Mouse (Mus musculus): ENCODE results near the gene Aldh1l1. TPM values are rescaled to one million over a fixed set of nuclear protein-coding genes. Genes with fewer than 3 reads are reported as not detected.

The Aldh1l1 gene
- polyA plus RNA-seq, 1 experiment from 2014 or later: 21.6 TPM

DNA sequence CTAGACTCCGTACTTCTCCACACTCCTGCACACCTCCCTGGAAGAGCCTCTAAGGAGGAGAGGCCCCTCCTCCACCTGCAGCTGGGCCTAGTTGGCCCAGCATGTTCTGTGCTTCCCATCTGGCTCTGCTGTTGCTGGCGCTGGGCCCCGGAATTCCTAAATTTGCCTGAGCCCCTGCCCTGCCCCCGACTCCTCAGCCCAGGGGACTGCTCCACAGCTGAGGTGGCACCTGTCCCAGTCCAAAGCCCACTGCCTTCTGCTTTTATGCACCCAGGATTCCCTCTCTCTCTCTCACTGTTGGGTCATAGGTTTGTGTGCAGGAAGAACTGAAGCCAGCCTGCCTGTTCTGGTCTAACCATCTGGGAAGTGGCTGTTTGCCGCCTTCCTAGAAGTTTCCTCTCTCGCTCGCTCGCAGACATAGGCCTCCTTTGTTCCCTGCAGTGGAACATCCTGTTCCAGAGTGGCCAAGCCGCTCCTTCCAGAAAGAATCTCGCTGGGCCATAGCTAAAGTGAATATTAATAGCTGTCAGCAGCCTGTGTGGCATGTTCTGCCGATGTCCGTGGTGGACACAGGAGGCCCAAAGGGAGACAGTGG, 15.2 kb upstream of the Aldh1l1 start:
- DNase-seq (ENCODE audit: low spot score): no peak

DNA sequence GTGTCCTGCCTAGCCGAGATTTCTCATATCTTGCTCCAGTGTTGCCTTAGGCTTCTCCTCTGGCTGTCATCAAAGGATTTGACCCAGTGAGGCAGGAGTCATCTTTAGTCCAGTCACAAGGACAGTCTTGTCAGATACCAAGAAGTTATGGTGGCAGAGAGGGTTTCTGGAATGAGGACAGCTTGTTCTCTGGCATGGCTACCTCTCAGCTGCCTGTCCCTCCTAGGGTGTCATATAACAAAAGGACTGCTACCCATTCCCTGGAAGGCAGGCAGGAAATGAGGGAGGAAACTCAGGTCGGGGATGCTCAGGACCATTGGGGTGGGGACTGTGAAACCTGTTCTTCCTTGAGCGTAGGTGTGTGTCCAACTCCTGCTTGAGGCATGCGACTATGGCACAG, 14.1 kb upstream of the Aldh1l1 start:
- no peak for DNase-seq (ENCODE audit: low spot score)

DNA sequence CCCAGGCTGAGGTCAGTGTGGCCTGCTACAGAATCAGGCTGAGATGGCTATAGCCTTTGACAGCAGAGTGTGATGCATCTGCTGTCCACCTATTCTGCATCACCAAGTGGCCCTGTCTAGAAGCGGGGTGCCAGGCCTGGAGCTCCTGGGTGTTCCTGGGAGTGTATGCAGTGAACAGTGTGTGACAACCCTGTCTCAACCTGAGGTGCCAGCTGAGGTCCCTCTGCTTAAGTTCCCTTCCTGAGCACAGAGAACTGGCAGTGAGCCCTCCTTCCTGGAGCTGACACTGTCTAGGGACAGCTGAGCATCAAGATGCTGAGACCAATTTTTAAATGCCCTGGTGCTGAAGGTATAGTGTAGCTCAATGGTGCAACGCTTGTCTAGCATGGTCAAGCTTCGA, 13.5 kb upstream of the Aldh1l1 start:
- no peak for DNase-seq (ENCODE audit: low spot score)

DNA sequence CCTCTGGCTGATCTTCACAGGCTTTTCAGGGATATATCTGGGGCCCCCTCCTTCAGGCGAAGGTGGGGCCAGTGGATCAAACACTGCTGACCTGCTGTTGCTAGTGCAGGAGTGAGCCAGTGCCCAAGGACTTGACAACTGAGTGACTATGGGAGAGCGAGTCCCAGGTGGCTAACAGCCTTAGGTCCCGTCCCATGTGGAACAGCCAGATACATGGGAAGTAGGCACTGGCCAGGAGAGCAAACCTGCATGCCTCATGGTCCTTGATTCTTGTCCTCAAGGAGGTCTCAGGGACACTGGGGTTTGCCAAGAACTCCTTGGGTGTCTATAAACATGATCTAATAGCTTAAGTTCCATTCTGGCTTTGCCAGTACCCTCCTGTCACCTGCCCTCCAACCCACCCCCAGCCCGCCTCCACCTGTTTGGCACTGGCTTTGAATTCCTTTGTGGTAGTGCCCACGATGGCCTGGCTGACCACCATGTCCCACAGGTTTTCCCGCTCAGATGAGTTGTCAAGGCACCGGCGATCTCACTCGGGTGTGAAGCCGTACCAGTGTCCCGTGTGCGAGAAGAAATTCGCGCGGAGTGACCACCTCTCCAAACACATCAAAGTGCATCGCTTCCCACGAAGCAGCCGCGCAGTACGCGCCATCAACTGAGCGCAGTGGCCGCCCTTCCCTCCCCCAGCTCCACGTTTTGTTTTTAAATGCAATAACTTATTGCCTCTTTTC, 12.4 kb upstream of the Aldh1l1 start:
- no peak for DNase-seq (ENCODE audit: low spot score)

DNA sequence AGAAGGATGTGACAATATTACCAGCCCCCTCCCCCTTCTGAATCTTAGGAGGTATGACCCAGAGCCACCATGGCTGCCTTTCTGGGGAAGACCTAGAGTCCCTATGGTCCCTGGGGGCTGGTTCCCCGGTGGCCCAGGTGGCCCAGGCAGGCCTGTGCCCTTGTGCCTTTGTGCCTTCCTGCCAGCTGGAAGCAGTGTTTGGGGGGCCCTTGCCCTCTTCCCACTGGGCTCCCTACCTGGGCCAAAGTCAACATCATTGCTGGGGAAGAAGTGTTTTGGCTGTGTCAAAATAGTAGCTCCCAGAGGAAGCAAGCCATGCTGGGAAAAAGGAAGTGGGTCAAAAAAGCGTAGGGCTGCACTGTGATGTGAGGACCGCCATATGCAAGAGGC, 11.9 kb upstream of the Aldh1l1 start:
- no peak for DNase-seq (ENCODE audit: low spot score)

DNA sequence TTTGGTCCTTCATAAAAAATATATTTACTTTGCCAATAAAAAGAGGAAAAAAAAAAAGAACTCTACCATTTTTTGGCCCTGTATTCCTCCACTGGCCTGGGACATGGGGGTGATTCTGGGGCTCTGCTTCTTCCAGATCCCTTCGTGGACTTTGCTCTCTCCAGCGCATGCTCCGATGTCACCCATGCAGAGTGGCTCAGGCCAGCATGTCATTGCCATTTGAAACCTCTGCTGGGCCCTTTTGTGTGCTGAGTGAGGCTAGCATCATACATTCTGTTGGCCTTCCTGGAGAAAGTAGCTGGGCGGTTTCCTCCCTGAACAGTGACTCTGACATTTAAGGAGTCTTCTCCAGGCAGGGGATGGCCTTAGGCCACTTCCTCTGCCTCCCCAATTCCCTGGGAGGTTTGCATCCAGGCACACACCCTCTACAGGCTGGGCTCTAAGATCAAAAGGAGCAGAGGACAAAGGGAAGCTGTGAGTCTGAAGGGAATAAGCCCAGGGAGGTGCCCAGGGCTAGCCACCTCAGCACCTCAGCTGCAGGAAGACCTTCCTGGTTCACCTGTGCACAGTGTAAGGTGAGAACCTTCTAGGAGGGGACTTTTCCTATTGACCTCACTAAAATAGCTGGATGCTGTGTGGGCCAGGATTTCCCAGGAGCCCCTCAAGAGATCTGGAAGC, 10.9 kb upstream of the Aldh1l1 start:
- DNase-seq (ENCODE audit: low spot score): no peak

DNA sequence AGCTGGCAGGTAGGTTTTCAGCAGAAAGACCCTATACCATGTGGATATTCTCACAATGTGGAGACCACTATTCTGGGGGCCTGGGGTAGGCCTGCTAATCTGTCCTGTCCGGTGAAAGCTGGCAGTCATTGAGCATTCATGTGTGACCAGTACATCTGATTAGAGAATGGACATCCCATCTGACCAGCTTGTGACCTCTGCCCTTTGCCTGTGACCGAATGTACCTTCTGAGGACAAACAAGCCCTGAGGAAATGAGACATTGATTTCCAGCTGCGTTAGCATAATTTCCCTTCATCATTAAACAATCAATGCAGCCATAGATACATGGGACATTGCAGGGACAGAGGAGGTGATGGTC, 10.4 kb upstream of the Aldh1l1 start:
- DNase-seq (ENCODE audit: low spot score): no peak

DNA sequence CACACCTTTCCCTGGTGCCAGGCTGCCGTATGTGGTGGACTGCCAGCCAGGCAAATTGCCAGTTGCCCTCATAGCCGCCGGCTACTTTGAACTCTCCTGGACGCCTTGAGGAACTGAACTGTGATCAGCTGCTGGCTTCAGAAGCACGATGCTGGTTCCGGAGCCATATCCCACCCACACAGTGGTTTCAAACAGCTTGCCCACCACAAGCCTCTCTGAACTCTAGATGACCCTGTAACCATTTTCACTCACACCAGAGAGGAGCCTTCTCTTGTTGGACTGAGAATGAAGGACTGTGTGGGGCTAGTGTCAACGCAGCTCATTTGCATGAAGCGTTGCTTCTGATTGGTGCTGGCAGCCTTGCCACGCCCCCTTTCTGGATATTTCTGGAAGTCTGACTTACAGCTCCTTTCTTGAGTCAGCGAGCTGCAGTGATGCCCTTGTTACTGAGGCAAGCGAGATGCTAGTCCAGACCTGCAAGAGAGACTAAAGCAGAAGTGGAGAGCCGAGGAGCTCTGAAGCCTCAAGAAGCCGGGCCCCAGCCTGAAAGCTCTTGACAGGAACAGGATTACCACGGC, 9.2 kb upstream of the Aldh1l1 start:
- no peak for DNase-seq (ENCODE audit: low spot score)

DNA sequence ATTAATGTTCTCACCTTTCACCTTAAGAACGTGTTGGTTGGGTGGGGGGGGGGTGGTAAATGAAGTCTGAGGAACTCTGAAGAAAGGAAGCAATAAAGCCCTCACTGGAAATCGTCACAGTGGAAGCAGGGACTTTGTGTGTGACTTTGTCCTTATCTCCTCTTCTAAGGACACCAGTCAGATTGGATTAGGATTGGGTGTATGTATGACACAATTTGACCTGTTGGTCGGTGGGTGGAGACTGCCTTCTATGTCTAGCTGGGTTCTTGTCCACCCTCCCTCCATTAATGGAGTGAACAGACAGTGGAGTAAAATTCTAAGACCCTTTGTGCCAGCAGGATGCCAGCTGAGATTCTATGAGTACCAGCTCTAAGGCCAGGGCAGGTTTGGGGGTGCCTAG, 2.0 kb upstream of the Aldh1l1 start:
- no peak for DNase-seq (ENCODE audit: low spot score)

DNA sequence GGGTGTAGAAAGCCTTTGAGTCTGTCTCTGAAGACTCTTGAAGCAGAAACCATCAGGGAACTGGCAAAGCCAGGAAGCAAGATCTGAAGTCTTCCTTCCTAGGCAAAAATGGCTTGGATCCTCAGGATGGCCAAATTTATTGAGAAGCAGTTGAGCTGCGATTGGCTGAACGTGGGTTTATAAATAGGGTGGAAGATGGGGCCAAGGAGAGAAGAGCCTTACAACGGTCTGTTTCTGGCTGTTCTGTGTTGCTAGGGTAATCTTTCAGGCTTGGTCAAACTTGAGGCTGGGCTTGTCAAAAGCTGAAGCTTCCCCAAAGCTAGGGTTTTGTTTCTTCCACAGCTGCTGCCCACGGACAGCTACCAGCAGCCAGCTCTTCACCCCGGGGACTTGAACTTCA, 1.4 kb upstream of the Aldh1l1 start:
- no peak for DNase-seq (ENCODE audit: low spot score)

DNA sequence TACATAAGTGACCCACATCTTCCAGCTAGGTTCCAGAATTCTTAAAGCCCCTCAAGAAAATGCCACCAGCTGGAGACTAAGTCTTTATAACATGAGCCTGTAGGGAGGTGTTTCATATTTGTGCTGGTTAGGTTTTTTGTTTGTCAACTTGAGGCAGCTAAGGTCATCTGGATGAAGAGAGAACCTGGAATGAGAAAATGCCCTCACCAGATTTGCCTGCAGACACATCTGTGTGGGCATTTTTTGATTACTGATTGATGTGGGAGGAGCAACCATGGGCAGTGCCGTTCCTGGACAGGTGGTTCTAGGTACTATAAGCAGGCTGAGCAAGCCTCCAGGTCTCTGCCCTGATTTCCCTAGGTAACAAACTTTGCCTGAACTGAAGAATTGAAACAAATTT, 1.3 kb downstream of the Aldh1l1 start:
- no peak for DNase-seq (ENCODE audit: low spot score)

DNA sequence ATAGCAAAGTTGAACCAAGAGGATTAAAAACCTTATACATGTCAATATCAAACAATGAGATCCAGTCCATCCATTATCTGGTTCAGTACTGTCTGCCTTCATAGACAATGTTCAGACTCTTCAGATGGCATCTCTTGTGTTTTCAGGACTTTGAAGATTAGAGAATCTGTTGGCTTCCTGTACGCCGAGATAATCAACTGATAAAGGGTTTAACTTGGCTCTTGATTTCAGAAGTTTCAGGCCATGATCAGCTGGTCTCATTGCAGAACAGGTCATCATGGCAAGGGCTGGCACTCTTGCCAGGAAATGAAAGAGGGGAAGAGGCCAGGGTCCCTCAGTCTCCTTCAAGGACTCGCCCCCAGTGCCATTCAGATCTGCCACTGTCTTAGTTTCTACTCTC, 3.3 kb downstream of the Aldh1l1 start:
- DNase-seq (ENCODE audit: low spot score): no peak

DNA sequence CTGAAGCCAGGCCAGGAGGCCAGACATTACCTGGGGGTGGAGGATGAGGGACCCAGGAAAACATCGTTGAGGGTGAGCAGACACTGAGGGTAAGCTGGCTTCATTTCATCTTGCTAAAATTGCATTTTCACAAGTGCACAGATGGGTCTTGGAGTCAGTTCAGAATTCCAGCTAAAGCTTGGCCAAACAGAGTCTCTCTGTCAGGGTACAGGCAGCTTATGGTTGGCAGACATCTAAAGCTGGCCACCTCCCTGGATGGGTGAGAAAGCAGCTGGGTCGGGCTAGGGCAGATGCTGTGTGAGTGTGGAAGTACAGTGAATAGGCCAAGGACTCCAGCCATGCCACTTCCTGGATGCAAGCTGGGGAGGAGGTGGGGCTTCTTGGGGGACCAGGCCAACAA, 4.7 kb downstream of the Aldh1l1 start:
- no peak for DNase-seq (ENCODE audit: low spot score)

DNA sequence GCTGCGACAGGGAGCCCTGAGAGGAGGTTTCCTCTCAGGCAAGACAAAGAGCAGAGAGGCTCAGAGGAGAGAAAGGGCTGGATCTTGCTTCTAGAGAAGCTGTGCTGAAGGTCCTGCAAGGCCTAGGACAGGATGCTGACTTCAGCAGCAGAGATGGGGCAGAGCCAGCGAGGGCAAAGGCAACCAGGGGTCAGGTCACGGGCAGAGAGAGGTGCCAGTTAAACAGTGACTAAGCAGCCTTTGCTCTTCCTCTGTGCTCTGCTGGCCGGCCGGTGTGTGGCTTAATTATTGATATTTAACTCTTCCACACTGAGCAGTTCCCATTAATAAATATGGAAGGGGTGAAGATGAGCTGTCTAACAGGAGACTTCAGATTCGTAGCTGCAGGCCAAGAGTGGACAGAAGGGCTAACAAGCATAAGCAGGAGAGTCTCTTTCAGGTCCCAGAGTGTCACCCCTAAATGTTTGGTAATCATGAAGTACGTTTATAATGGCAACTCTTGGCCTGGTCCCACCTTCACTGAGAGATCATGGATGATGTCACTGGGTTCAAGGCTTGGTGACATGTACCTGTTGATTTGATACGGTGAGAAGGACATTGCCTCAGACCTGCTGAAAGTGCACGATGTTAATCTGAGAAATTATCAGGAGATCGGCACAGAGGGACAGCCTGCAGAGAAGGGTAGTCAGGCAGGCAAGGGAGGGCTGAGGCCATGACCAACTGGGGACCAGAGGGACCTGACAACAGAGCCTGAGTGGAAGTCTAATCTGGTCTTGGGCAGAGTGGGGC, 5.9 kb downstream of the Aldh1l1 start:
- no peak for DNase-seq (ENCODE audit: low spot score)

DNA sequence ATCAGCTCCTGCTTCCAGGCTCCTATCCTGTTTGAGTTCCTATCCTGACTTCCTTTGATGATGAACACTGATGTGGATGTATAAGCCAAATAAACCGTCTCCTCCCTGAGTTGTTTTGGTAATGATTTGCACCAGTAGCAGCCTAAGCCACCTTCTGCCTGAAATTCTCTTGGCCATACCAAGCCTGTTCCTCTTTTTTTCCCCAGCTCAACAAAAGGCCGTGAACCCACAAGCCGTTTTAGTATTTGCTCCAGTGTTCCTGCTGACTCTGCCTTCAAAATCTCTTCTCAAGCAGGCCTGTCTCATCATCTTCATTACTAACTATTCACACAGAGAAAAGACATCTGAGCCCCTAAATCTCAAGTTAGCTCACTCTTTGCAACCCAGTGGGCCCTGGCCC, 7.9 kb downstream of the Aldh1l1 start:
- no peak for DNase-seq (ENCODE audit: low spot score)

DNA sequence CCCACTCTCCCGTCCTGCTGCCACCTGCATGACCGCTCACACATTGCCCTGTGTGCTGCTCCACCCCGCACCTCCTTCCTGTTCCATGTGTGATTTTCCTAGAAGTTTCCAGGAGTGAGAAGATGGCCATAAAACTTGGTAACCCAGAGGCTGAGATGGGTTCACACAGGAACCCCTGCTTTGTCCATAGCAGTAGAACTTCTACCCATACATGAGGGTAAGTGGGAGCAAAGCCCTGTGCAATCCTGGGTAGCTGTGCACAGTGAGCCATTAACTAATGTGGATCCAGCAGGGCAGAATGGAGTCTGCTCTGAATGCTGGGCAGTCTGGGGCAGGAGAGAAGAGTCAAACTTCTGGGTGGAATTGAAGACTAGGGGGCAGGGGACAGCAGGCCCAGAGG, 8.3 kb downstream of the Aldh1l1 start:
- DNase-seq (ENCODE audit: low spot score): no peak

DNA sequence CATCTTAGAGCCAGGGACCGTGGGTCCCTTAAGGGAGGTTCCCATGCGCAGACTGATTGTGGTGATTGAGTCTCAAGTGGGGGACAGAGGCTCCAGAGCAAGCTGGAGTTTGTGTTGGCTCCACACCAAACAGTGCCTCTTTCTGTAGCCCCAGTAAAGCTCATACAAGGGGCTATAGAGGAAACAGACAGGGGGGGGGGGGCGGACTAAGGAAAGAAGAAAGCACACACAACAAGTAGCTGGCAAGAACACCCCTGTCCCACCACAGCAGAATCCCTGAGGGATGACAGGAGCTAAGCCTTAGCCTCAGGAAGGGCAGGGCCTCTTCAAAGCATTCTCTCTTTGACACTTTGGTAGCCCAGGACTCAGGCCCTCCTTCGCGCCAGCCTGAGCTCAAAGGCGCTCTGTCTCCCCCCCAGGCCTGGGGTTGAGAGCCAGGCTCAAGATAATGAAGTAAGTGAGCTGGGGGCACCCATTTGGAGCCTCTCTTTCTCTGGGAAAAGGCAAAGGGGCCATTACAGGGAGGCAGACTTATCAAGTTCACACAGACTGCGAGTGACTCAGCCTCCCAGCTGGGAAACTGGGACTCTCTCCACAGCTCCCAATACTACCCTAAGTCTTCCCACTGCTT, 9.2 kb downstream of the Aldh1l1 start:
- no peak for DNase-seq (ENCODE audit: low spot score)

DNA sequence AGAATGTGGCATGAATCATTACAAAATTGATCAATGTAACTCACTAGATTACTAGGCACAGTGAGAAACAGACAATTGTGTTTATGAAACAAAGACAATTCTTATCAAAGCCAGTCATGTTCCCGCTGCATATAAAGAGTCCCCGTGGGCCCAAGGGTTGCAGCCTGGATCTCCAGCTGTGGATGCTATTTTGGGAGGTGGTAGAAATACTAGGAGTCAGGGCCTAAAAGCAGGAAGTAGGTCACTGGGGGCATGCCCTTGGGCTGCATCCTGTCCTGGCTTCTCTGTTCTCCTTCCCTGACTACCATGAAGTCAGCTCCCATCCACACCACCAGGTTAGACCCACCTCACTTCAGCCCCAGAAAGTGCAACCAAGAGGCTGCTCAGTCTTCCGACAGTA, 10.0 kb downstream of the Aldh1l1 start:
- DNase-seq (ENCODE audit: low spot score): no peak

DNA sequence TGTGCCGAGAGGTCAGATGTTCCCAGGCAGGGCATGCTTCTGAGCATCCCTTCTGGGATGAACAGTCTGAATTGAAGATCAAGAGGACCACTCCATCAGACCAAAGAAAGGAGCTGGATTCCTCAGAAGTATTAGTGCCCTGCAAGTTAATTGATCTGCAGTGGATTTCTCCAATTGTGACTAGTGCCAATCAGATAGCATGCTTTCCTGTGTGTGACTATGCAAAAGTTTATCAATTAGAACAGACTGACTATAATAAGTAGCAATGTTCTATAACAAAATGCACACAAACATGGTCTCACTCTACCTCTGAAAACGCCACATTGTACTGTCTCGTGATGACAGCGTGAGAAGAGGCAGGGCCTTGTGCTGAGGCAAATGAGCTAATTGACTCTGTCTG, 13.3 kb downstream of the Aldh1l1 start:
- no peak for DNase-seq (ENCODE audit: low spot score)

DNA sequence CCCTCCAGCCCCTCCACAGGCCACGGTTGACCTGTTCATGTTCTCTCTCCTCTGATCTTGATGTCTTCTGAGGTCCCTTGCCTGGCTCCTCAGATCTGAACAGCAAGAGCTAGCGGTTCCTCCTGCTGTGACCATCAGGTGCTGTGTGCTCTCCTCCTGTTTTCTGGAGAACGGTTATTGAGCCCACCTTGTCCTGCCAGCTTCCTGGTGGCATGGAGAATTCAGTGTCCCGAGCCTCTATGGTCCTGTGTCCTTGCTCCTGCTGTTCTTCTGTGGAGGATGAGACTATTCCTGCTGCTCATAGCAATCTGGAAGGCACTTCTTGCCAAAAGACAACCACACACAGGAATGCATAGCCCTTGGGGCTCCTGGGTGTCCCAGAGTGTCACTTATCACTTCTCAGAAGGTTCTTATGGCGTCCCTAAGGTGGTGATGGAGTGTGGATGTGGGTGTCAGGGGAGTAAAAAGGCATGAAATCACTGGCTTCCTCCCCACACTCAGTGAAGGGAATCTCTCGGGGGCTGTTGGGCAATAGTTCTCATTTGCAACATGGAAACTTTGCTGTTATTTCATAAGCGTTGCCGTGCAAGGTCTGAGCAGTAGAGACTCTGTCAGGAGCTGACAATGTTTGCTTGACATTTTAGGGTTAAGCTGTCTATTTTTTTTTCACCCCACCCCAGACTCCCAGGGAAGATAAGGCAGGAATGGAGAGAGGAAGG, 15.2 kb downstream of the Aldh1l1 start:
- DNase-seq (ENCODE audit: low spot score): no peak

DNA sequence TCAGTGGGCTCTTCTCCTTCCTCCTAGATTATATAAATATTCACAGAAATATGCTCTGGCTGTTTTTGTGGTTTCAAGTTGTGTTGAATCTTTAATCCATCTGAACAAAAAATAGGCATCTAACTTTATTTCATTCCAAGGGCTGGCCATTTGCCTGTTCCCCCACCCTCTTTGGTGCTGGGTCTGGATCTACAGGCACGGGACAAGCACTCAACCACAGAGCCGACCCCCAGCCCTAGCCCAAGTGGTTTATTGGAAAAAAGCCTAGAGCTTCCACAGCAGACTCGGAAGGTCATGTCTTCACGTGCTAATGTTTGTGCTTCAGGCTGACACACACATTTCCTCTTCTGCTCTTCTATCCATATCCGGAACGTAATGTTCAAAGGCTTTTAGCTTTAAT, 19.7 kb downstream of the Aldh1l1 start:
- no peak for DNase-seq (ENCODE audit: low spot score)
